Mouse (Mus musculus) left cerebral cortex, adult 18-20 months (tissue): ENCODE measurements around the gene Gm49373. TPM values are rescaled to one million over a fixed set of nuclear protein-coding genes. Genes with fewer than 3 reads are reported as not detected.

Source experiments
- DNase-seq, 2 experiments: peaks; one replicate each; pipeline ENCODE4 v3.0.0; 2021 to 2022; ENCODE audit warnings: low spot score in 2 of 2, mixed read lengths in 1 of 2
- long read RNA-seq, 2 experiments: library from polyadenylated mRNA; stranded (forward); transcript quantifications; one replicate each; pipeline ENCODE4 v2.0.0; 2021
- total RNA-seq, 2 experiments: library from RNA; stranded (reverse); gene quantifications; 2 replicates each; pipeline ENCODE4 v1.2.3; 2021

Gm49373 gene
- 1 to 10 TPM; 2.2 to 2.9 TPM for total RNA-seq
- long read RNA-seq, experiment 1, partial matches to known transcripts = 0 of 3 reads
- long read RNA-seq, experiment 1, other reads (novel, unspliced or antisense) = 3 of 3 reads
- long read RNA-seq, experiment 2 = 0 reads

DNA sequence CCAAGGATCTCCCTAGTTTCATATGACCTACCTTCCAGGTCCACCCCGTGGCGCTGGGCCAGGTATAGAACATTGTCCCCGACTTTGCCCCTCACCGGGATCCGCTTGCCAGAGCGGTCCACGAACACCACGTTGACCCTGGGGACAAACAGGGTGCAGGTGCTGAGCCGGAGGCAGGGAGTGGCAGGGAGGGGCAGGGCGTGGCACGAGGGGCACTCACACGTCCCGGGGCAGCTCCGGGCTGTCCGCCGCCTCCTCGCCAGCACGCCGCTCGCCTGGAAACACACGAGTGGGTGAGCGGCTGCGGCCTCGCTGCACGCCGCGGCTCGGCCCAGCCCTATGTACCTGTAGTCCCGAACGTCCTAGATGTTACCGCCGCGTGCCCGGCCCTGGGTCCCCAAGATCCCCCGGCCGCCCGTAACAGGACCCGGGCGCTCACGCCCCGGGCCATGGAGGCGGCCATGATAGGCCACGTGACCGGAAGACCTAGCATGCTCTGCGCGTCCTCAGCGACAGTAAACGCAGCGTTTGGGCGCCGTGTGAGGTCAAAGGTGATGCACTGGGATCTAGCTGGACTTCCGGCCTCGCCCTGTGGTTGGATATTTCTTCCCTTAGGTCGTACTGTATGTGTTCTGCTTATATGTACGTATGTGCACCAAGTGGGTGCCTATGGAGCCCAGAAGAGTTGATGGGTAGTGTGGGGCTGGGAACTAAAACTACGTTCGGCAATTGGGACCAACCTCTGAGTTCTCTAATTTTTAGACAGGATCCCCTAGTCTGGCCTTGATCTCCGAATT lies at the start of gene Gm49373, which contains the start of gene Fdx1l:
Gm49373 (minus strand) TSS at position 53 of the 797 bp plus-strand sequence.
Fdx1l (minus strand) TSS at position 571 of the 797 bp plus-strand sequence.
- DNase-seq = peak; percentile 93

DNA sequence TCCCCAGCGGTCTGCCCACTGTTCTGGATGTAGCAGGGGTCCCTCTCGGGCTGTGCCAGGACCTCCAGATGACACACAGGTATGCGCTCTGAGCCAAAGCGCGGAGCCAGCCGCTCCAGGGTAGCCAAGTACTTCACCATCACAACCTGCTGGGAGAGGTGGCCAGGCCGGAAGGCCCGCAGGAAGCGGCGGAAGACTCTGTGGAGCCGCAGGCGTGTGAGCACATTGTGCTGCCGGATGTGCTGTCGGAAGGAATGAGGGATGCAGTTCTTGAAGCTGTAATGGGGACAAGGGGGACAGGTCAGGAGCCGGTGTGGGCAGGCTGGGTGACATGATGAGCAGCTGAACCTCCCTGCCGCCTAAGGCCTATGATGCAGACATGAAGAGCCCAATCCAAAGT lies 48.6 kb upstream of the Gm49373 start:
- no peak for DNase-seq

DNA sequence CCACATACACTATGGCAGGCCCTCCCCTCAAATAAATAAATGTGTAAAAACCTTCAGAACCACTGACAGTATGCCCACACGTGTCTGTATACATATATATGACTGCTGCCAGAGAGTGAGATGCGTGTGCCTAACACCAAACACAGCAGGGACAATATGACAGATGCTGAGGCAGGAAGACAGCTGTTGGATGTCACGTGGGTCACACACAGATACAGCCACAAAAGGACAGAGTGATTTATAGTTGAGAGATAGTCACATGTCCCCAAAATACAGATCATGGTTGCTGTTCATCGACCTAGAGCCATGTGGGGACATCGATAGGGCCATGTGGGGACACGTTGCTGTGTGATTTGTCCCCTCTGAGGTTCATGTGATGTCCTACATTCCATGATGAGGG lies 44.2 kb upstream of the Gm49373 start:
- no peak for DNase-seq

DNA sequence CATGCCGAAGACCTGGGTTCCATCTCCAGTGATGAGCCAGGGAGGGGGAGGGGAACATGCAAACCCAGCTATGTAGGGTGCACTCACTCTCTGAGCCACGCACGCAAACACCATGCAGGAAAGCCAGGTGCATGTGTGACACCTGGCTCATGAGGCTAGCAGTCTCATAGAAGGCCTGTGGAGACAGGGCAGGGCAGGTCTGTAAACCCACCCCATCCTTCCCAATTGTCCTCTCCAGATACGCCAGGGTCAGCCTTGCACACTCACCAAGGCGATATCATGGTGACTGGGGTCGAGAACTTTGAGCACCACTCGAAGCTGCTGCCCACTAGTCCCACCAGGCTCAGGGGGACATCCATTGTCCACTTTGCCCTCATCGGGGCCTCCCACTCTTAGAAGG lies 42.2 kb upstream of the Gm49373 start:
- no peak for DNase-seq

DNA sequence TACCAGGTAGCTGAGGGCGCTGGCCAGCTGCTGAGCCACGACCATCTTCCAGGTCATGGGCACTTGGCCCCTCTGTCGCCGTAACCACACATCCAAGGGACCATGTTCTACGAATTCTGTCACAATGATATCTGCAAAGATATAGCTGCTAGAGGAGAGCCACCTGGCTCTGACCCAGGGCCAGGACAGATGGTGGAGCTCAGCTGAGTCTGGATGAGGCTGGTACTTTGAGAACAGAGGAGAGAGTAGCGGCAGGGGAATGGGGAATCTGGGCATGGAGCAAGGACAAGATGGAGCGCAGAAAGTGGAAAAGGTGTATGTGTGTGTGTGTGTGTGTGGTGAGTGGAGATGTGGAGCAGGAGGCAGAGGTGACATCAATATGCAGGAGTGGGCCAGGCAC lies 41.3 kb upstream of the Gm49373 start:
- DNase-seq = no peak

DNA sequence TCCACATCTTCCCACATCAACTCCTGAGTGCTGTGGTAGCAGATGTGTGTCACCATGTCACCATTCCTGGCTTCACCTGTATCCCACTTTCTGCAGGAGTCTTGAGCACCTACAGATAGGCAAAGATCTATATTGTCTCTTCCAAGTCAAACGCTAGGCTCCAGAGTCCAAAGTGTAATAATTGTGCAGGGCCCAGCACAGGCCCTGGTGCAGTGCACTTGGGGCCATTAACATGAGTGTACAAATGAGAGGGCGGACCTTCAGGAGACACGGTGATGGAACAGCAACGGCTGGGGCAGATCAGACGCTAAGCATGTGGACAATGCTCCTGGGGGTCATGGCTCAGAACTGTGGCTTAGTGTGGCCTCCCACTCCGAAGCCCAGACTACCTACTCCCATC lies 40.9 kb upstream of the Gm49373 start:
- DNase-seq = no peak

DNA sequence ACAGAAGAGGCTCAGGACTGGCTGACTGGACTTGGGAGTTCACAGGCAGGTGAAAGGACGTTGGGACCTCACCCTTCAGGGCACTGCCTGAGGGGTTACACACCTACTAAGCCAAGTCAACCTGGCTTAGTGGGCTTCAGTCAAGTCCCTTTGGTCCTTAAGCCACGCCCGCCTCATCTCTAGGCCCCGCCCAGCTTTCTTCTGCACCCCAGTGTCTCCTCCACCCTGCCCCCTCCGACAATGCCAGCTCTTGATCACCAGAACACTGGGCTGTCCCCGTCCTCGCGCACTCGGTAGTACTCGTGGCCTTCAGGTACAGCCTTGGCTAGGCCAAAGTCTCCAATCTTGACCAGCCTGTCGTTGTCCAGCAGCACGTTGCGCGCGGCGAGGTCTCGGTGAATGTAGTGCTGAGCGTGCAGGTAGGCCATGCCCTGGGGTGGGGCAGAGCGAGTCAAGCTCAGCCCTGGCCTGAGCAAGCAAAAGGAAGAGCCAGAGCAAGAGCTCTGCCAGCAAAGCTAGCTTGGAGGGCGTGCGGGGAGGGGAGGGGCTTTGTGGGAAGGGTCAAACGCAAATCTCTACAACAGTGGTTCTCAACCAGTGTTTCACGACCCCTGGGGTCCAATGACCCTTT lies 34.8 kb upstream of the Gm49373 start:
- DNase-seq = no peak

DNA sequence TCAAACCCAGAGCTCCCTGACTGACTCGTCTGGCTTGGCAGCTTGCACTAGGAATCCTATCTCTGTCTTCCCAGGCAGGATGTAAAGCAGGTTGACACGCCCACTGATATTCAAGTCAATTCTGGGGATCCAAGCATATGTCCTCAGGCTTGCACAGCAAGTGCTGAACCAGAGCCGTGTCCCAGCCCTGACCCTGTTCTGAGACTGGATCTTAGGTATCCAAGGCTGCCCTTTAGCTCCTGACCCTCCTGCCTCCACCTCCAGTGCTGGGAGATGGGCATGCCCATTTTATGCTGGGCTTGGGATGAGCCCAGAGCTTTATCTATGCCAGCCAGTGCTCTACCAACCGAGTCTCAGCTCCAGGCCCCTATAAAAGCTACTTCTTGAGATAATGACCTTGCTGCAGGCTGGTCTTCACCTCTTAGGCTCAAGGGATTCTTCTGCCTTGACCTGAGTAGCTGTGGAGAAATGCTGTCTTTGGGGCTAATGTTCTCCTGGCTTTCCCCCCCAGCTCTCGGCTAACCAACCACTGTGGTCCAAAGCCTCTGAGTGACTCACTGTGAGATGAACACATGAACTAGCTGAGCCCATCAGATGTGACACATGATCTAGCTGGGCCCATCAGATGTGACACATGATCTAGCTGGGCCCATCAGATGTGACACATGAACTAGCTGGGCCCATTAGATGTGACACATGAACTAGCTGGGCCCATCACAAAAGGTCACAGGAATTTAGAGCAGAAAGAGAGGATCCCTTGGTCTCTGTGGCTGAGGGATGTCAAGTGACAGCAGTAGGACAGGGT lies 33.1 kb upstream of the Gm49373 start:
- DNase-seq = peak in 1 of 2 experiments; percentile 31

DNA sequence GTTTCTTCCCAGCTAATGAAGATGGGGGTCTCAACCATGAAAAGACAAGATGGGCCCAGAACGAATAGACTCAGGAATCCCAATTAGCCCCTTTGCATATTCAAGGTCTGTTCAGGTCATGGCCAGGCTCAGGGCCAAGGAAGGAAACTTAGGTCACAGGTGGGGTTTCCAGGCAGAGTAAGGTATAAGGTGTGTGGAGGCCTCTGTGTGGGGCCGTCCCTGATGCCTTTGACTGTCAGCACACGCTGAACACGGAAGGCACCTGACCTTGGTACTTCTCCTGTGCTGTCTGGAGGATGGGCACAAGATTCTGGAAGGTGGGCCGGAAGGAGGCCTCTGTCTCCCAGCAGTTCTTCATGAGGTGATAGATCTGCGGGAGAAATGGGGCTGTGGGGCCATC lies 31.9 kb upstream of the Gm49373 start:
- DNase-seq = no peak

DNA sequence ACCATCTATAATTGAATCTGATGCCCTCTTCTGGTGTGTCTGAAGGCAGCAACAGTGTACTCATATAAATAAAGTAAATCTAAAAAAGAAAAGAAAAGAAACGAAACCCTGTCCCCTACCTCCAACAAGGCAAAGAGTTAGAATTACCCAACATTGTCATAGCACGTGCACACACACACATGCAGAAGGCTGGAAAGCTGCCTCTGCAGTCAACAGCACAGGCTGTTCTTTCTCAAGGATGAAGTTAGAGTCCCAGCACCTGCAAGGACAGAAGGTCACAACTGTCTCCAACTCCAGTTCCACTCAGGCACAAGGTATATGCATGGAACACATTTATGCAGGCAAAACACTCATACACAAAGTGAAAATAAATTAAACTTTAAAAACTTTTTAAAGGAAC lies 29.2 kb upstream of the Gm49373 start:
- DNase-seq = no peak

DNA sequence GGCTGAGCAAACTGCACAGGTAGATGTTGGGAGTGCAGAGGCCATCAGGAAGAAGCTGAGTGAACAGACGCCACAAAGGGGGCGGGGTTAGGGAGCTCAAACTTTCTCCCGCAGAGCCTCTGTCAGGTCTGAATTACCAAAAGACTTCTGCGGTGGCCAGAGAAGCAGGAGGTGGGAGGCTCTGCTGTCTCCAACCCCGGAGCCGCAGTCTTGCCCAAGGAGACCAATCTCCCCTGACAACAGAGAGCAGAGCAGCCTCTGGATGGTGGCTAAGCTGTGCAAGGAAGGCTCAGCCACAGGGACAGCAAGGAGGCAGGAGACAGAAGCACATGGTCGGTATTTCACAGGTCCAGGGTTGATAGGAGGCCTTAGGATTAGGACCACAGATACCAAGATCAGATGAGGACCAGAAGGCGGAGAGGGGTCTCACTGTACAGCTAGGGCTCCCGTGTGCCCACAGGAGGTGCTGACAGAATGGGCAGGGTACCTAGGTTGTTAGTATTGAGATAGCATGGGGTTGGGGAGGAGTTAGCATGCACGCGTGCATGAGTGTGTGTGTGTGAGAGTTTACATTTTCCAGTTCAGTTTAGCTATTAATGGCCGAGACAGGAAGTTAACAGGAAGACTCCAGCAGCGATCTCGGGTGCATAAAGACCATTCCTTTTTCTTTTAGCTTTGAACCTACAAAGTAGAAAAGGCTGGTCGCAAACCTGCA lies 27.7 kb upstream of the Gm49373 start:
- DNase-seq = no peak

DNA sequence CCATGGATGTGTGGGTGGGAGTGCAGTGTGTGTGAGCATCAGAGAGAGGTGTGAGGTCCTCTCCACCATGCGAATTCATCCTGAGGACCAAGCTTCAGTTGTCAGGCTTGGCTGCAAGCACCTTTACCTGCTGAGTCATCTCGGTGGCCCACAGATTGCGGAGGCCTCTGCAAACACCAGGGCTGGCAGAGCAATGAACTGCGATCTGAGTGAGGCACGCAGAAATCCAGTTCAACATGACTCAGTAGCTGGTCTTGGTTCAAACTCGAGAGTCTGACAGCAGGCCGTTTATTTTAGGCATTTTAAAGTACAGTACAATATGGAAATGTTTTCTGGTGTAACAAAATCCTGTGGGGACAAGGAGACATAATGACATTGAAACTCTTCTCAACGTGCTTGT lies 24.9 kb upstream of the Gm49373 start:
- peak; percentile 70 to 79 for DNase-seq

DNA sequence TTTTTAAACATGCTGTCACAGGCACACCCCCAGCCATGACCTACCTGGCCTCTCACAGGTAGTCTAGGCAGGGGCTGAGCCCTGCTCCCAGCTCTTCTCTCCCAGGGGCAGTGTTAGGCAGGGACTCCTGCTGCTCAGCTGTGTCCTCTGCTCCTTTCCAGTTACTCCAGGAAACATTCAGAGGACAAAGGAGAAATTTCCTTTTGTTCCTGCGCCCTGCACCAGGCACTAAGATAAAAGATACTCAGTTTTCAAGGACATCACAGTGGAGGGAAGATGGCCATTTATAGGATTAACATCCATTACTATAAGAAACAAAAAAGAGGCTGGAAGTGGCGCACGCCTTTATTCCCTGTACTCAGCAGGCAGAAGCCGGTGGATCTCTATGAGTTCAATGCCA lies 23.1 kb upstream of the Gm49373 start:
- no peak for DNase-seq

DNA sequence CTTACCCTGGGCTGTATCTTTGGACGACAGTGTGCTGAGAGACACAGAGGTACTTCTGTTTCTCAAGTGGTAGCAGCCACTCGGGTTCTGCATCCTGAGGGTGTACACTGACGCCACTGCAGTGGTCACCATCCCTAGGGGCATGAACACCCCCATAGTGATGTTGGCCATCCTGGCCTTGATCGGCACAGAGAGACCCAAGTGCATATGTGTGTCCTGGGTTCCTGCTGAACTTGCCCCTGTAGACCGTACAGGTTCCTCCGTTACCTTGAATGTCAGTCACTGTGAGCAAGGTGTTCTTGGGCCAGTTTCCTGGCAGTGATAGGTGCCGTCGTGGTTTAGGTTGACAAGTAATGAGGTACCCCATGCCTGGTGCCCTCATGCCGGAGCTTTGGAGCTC lies 20.5 kb upstream of the Gm49373 start:
- no peak for DNase-seq

DNA sequence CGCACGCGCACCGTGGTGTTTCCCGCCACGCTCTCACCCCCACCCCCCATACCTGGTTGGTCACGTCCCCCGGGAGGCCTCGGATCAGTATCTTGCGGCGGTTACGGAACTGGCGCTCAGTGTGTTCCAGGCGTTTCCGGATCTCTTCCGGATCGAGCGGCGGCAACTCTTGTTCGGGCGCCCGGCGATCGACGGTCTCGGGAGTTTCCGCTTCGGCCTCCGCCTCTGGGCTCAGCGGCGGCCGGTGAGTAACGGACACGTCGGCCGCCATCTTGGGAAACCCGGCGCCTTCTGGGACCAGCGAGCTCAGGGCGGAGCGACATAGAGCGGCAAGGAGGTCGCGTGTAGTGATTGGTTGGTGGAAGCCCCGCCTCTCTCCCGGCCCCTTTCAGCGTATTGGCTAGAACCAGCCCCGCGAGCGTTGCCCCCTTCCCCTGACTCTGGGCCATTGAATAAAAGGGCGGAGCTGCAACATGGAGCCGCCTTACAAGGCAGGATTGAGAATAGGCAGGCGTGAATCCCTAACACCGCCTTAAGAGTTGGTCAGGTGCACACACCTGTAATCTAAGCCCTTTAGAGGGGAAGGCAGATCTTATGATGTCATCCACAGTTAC lies 18.9 kb upstream of the Gm49373 start, which contains the start of the genes Gm38431 and Raver1:
Gm38431 (minus strand) TSS at position 291 of the 614 bp plus-strand sequence.
Raver1 (minus strand) TSS at position 302 of the 614 bp plus-strand sequence.
- DNase-seq = peak; percentile 94 to 98

DNA sequence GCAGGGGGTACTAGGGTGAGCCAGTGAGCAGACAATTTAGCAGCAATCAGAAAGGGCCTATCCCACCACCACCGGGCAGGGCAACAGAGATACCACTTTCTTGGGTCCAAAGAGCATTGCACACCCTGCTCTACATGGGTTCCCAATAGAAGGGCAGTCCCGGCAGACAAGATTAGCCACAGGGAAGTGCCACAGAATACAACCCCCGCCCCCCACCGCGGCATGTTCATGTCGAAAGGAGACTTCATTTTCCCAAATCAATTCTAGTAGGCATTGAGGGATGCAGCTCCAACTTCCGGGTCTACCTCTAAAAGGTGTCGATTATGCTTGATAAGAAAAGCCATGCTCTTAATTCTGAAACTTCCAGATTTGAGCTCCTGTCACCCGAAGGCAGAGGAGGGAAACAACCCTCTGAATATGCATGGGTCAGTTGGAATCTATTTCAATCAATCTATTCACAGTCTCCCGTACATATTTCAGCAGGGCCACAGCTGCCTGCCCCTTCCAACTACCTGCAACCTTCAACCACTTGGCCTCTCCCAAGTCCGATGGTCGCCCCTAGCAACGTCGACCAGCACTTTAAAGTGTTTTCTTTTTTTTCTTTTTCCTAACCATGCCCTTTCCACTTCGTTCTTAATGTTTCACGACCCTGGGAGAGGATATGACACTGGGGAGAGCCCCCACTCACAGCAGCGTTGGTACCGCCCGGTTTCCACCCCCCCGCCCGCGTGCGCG lies 18.2 kb upstream of the Gm49373 start:
- no peak for DNase-seq

DNA sequence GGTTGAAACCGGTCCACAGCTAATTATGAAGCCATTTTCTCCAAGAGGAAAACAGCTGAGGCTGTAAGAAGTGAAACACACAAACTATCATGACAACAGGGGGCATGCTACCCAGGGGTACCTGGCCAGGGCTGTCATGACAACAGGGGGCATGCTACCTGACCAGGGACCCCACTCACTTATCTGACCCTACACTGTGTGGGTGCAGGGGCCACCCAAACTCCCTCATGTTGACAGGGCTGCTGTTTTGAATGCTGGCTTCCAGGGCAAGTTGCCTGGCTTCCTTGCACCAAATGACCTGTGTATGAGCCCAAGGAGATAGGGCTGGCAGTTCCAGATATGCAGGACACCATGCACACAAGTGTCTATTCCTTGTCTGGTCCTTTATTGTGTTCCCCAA lies 17.6 kb upstream of the Gm49373 start:
- no peak for DNase-seq

DNA sequence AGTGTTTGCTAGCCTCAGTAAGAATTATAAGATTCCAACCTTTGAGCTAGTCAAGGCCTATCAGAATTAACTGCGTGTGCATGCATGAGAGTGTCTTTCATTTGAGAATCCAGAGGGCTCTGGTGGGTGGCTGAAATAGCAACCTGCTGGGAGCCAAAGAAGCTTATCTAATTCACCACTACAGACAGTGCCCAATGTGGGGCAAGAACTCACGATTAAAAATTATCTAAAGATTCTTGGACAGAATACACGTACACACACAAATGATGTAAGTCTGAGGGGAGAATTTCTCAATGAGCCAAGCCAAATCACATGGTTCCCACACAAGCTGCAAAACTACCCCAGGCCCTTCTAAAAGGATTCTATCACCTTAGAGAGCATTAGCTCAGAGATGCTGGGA lies 10.4 kb upstream of the Gm49373 start:
- DNase-seq = no peak

DNA sequence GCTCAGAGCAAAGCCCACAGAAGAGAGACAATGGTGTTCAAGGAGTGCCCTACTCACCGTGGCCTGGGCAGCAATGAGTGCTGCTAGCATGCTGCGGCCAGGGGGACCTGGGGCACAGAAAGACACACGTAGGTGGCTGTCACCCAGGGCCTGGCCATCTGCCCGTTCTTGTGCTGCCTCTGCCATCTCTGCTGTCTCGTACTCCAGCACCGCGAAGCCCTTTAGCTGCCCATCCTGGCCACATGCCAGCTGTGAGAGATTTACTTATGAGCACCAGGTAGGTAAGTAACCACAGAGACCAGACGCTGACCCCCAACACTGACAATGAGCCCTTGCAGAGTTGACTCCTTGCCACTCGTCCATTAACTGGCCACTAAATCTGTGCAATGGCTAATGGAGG lies 8.2 kb upstream of the Gm49373 start:
- no peak for DNase-seq

DNA sequence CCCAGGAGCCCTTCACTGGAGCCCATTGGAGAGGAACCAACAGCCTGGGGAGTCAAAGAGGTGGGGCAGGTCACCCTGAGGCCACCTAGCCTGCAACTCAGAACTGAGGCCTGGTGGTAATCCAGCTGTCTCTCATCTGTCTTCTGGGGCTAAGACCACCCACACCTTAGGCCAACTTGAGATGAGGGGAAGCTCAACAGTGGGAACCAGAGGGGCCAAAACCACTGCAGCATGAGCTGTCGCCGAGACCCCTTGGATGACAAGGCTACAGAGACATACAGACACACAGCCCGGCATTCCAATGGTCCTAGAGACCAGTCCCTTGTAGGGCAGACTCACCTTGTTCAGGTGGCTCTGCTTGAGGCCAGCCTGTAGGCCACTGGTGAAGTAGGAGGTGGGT lies 2.7 kb upstream of the Gm49373 start:
- DNase-seq = no peak
